Mouse (Mus musculus): Measurements from ENCODE around the gene Ccz1. TPM values are rescaled to one million over a fixed set of nuclear protein-coding genes. Genes with fewer than 3 reads are reported as not detected.

The Ccz1 gene
- polyA plus RNA-seq, 1 experiment from 2014 or later: 93.1 TPM

- no peak overlapping the region for H3K4me2 ChIP-seq
- H3K4me3 ChIP-seq (ENCODE audit: low read depth, low read length): no peak overlapping the region
- no peak overlapping the region for H3K27ac ChIP-seq (ENCODE audit: low read depth, low read length)
- peaks cover 44% of the 10 kb centered on the region; the same call in 1 of the 2 replicates for H3K36me3 ChIP-seq (ENCODE audit: control insufficient read depth, insufficient read depth, low read length)
- no peaks in the 10 kb centered on the region for H3K27me3 ChIP-seq (replicated peaks; ENCODE audit: control insufficient read depth, insufficient read depth, low read length)
- no peak for ATAC-seq (replicated peaks; ENCODE audit: low FRiP score)
- H3K9me3 ChIP-seq (ENCODE audit: control insufficient read depth, low read length): no peaks in the 10 kb centered on the region
- WGBS: 95% methylated on average over 4 of the region's 4 CpGs
- H3K4me1 ChIP-seq (replicated peaks; ENCODE audit: control insufficient read depth, insufficient read depth, low read length): no peaks in the 10 kb centered on the region
- no peak overlapping the region for H3K9ac ChIP-seq (ENCODE audit: low read depth, low read length)
- DNase-seq (ENCODE audit: low spot score): no peak
Observed at GRCm38 (mm10) chr5:143989046-143989445, 25.6 kb downstream of the Ccz1 start.

GRCm38 (mm10) chr5:143987596-143987995 is 27.1 kb downstream of the Ccz1 start:
- peaks cover 37% of the 10 kb centered on the region; the same call in 1 of the 2 replicates for H3K36me3 ChIP-seq (ENCODE audit: control insufficient read depth, insufficient read depth, low read length)
- no peaks in the 10 kb centered on the region for H3K9me3 ChIP-seq (ENCODE audit: control insufficient read depth, low read length)
- no peak for DNase-seq (ENCODE audit: low spot score)
- H3K4me2 ChIP-seq: no peak overlapping the region
- no peak for ATAC-seq (replicated peaks; ENCODE audit: low FRiP score)
- H3K4me1 ChIP-seq (replicated peaks; ENCODE audit: control insufficient read depth, insufficient read depth, low read length): no peaks in the 10 kb centered on the region
- 95% methylated on average over 3 of the region's 3 CpGs for WGBS
- H3K4me3 ChIP-seq (ENCODE audit: low read depth, low read length): no peak overlapping the region
- no peak overlapping the region for H3K9ac ChIP-seq (ENCODE audit: low read depth, low read length)
- no peak overlapping the region for H3K27ac ChIP-seq (ENCODE audit: low read depth, low read length)
- no peaks in the 10 kb centered on the region for H3K27me3 ChIP-seq (replicated peaks; ENCODE audit: control insufficient read depth, insufficient read depth, low read length)

- Histone ChIP-seq H3K9ac (ENCODE audit: low read depth, low read length) (no peak overlapping the region), H3K9me3 (ENCODE audit: control insufficient read depth, low read length) (no peaks in the 10 kb centered on the region), H3K36me3 (ENCODE audit: control insufficient read depth, insufficient read depth, low read length) (peaks cover 23% of the 10 kb centered on the region; the same call in 1 of the 2 replicates), H3K27me3 (replicated peaks; ENCODE audit: control insufficient read depth, insufficient read depth, low read length) (no peaks in the 10 kb centered on the region), H3K27ac (ENCODE audit: low read depth, low read length) (no peak overlapping the region), H3K4me2 (no peak overlapping the region), H3K4me3 (ENCODE audit: low read depth, low read length) (no peak overlapping the region), H3K4me1 (replicated peaks; ENCODE audit: control insufficient read depth, insufficient read depth, low read length) (no peaks in the 10 kb centered on the region)
- no peak for ATAC-seq (replicated peaks; ENCODE audit: low FRiP score)
- DNase-seq (ENCODE audit: low spot score): no peak
- WGBS: 92% methylated on average over 7 of the region's 7 CpGs
Observed at GRCm38 (mm10) chr5:143985381-143985780, 29.3 kb downstream of the Ccz1 start.

GRCm38 (mm10) chr5:143982361-143982760 is 32.3 kb downstream of the Ccz1 start:
- H3K4me2 ChIP-seq: no peak overlapping the region
- 58% methylated on average over 2 of the region's 2 CpGs for WGBS
- ATAC-seq (replicated peaks; ENCODE audit: low FRiP score) (no peak), DNase-seq (ENCODE audit: low spot score) (no peak)
- no peak overlapping the region for H3K9ac ChIP-seq (ENCODE audit: low read depth, low read length)
- no peaks in the 10 kb centered on the region for H3K27me3 ChIP-seq (replicated peaks; ENCODE audit: control insufficient read depth, insufficient read depth, low read length)
- H3K36me3 ChIP-seq (ENCODE audit: control insufficient read depth, insufficient read depth, low read length): peaks cover 7% of the 10 kb centered on the region; the same call in 1 of the 2 replicates
- no peak overlapping the region for H3K27ac ChIP-seq (ENCODE audit: low read depth, low read length)
- no peak overlapping the region for H3K4me3 ChIP-seq (ENCODE audit: low read depth, low read length)
- no peaks in the 10 kb centered on the region for H3K9me3 ChIP-seq (ENCODE audit: control insufficient read depth, low read length)
- no peaks in the 10 kb centered on the region for H3K4me1 ChIP-seq (replicated peaks; ENCODE audit: control insufficient read depth, insufficient read depth, low read length)

GRCm38 (mm10) chr5:143980858-143981257 is 33.8 kb downstream of the Ccz1 start:
- Histone ChIP-seq H3K27ac (ENCODE audit: low read depth, low read length) (no peak overlapping the region), H3K27me3 (replicated peaks; ENCODE audit: control insufficient read depth, insufficient read depth, low read length) (no peaks in the 10 kb centered on the region), H3K9ac (ENCODE audit: low read depth, low read length) (no peak overlapping the region), H3K36me3 (ENCODE audit: control insufficient read depth, insufficient read depth, low read length) (peaks cover 5% of the 10 kb centered on the region; the same call in 1 of the 2 replicates), H3K4me3 (ENCODE audit: low read depth, low read length) (no peak overlapping the region), H3K9me3 (ENCODE audit: control insufficient read depth, low read length) (no peaks in the 10 kb centered on the region), H3K4me1 (replicated peaks; ENCODE audit: control insufficient read depth, insufficient read depth, low read length) (peaks cover 13% of the 10 kb centered on the region), H3K4me2 (no peak overlapping the region)
- ATAC-seq (replicated peaks; ENCODE audit: low FRiP score) (no peak), DNase-seq (ENCODE audit: low spot score) (no peak)
- WGBS: 41% methylated on average over 9 of the region's 9 CpGs

GRCm38 (mm10) chr5:143976726-143977431 is 37.8 kb downstream of the Ccz1 start:
- WGBS: 60% methylated on average over 16 of the region's 16 CpGs
- ATAC-seq (replicated peaks; ENCODE audit: low FRiP score) (peak; percentile 78), DNase-seq (ENCODE audit: low spot score) (no peak)
- Histone ChIP-seq H3K36me3 (ENCODE audit: control insufficient read depth, insufficient read depth, low read length) (no peaks in the 10 kb centered on the region), H3K9ac (ENCODE audit: low read depth, low read length) (no peak overlapping the region), H3K4me2 (no peak overlapping the region), H3K4me3 (ENCODE audit: low read depth, low read length) (no peak overlapping the region), H3K27me3 (replicated peaks; ENCODE audit: control insufficient read depth, insufficient read depth, low read length) (no peaks in the 10 kb centered on the region), H3K9me3 (ENCODE audit: control insufficient read depth, low read length) (no peaks in the 10 kb centered on the region), H3K27ac (ENCODE audit: low read depth, low read length) (no peak overlapping the region), H3K4me1 (replicated peaks; ENCODE audit: control insufficient read depth, insufficient read depth, low read length) (peaks cover 25% of the 10 kb centered on the region)

- no peak for ATAC-seq (replicated peaks; ENCODE audit: low FRiP score)
- H3K4me2 ChIP-seq: peak overlapping the region; percentile 8
- no peaks in the 10 kb centered on the region for H3K27me3 ChIP-seq (replicated peaks; ENCODE audit: control insufficient read depth, insufficient read depth, low read length)
- no peak overlapping the region for H3K9ac ChIP-seq (ENCODE audit: low read depth, low read length)
- no peaks in the 10 kb centered on the region for H3K36me3 ChIP-seq (ENCODE audit: control insufficient read depth, insufficient read depth, low read length)
- no peak for DNase-seq (ENCODE audit: low spot score)
- WGBS: 77% methylated on average over 11 of the region's 11 CpGs
- H3K4me1 ChIP-seq (replicated peaks; ENCODE audit: control insufficient read depth, insufficient read depth, low read length): peaks cover 25% of the 10 kb centered on the region
- H3K4me3 ChIP-seq (ENCODE audit: low read depth, low read length): no peak overlapping the region
- no peaks in the 10 kb centered on the region for H3K9me3 ChIP-seq (ENCODE audit: control insufficient read depth, low read length)
- H3K27ac ChIP-seq (ENCODE audit: low read depth, low read length): no peak overlapping the region
Observed at GRCm38 (mm10) chr5:143976232-143976631, 38.4 kb downstream of the Ccz1 start.

GRCm38 (mm10) chr5:143975631-143975933 is 39.1 kb downstream of the Ccz1 start:
- H3K4me3 ChIP-seq (ENCODE audit: low read depth, low read length): no peak overlapping the region
- no peaks in the 10 kb centered on the region for H3K27me3 ChIP-seq (replicated peaks; ENCODE audit: control insufficient read depth, insufficient read depth, low read length)
- DNase-seq (ENCODE audit: low spot score): no peak
- H3K27ac ChIP-seq (ENCODE audit: low read depth, low read length): no peak overlapping the region
- no peak; the same call in none of the 2 replicates for ATAC-seq (replicated peaks; ENCODE audit: low FRiP score)
- no peaks in the 10 kb centered on the region for H3K36me3 ChIP-seq (ENCODE audit: control insufficient read depth, insufficient read depth, low read length)
- no peaks in the 10 kb centered on the region for H3K9me3 ChIP-seq (ENCODE audit: control insufficient read depth, low read length)
- peaks cover 25% of the 10 kb centered on the region for H3K4me1 ChIP-seq (replicated peaks; ENCODE audit: control insufficient read depth, insufficient read depth, low read length)
- WGBS: 59% methylated on average over 2 of the region's 2 CpGs
- no peak overlapping the region for H3K9ac ChIP-seq (ENCODE audit: low read depth, low read length)
- no peak overlapping the region for H3K4me2 ChIP-seq

- Histone ChIP-seq H3K4me2 (no peak overlapping the region), H3K9me3 (ENCODE audit: control insufficient read depth, low read length) (no peaks in the 10 kb centered on the region), H3K9ac (ENCODE audit: low read depth, low read length) (no peak overlapping the region), H3K27ac (ENCODE audit: low read depth, low read length) (0 out of 2 replicates have a peak overlapping the region, but pooled peaks have one; percentile 13), H3K4me1 (replicated peaks; ENCODE audit: control insufficient read depth, insufficient read depth, low read length) (peaks cover 25% of the 10 kb centered on the region), H3K27me3 (replicated peaks; ENCODE audit: control insufficient read depth, insufficient read depth, low read length) (no peaks in the 10 kb centered on the region), H3K4me3 (ENCODE audit: low read depth, low read length) (no peak overlapping the region), H3K36me3 (ENCODE audit: control insufficient read depth, insufficient read depth, low read length) (no peaks in the 10 kb centered on the region)
- 45% methylated on average over 4 of the region's 4 CpGs for WGBS
- DNase-seq (ENCODE audit: low spot score) (peak; percentile 78), ATAC-seq (replicated peaks; ENCODE audit: low FRiP score) (peak; percentile 74)
Observed at GRCm38 (mm10) chr5:143974931-143975630, 39.6 kb downstream of the Ccz1 start.

All from liver, embryonic 11.5 days (tissue).